Mouse (Mus musculus) ES-Bruce4 (cell line): ENCODE measurements around the gene Tmem151b. TPM values are rescaled to one million over a fixed set of nuclear protein-coding genes. Genes with fewer than 3 reads are reported as not detected.

Experiments used
- H3K27ac ChIP-seq: 2 replicates; pipeline ENCODE4 v1.5.1; 2012; ENCODE audit warnings: low read length, inconsistent platforms; ENCODE audit not compliant: insufficient read depth
- H3K27me3 ChIP-seq: 2 replicates; pipeline ENCODE4 v1.6.1; 2012; ENCODE audit warnings: mild to moderate bottlenecking, low read length, inconsistent platforms; ENCODE audit not compliant: control insufficient read depth, poor library complexity, insufficient read depth, severe bottlenecking
- H3K36me3 ChIP-seq: 2 replicates; pipeline ENCODE4 v1.6.1; 2012; ENCODE audit warnings: inconsistent platforms, mild to moderate bottlenecking, low read length, moderate library complexity; ENCODE audit not compliant: control insufficient read depth, poor library complexity, insufficient read depth, severe bottlenecking
- H3K4me1 ChIP-seq: one replicate; pipeline ENCODE4 v1.8.1; 2011; ENCODE audit warnings: low read length; ENCODE audit not compliant: control insufficient read depth, insufficient read depth
- H3K4me3 ChIP-seq: 2 replicates; pipeline ENCODE4 v1.5.1; 2011; ENCODE audit warnings: low read depth, mild to moderate bottlenecking, low read length
- H3K9ac ChIP-seq: 2 replicates; pipeline ENCODE4 v1.6.1; 2012; ENCODE audit warnings: low read depth, mild to moderate bottlenecking, inconsistent platforms; ENCODE audit not compliant: poor library complexity, severe bottlenecking
- H3K9me3 ChIP-seq: replicated peaks from 2 replicates; pipeline ENCODE4 v1.6.1; 2012; ENCODE audit warnings: mild to moderate bottlenecking, low read length, inconsistent platforms; ENCODE audit not compliant: control insufficient read depth, poor library complexity, insufficient read depth, severe bottlenecking
- CTCF ChIP-seq: IDR thresholded peaks from one replicate; pipeline ENCODE4 v1.8.1; 2011; ENCODE audit warnings: low read depth, low read length
- EP300 ChIP-seq: IDR thresholded peaks from 2 replicates; pipeline ENCODE4 v1.6.1; 2011; ENCODE audit warnings: low read depth, low read length; ENCODE audit not compliant: insufficient read depth
- POLR2A ChIP-seq: IDR thresholded peaks from one replicate; pipeline ENCODE4 v1.8.1; 2011; ENCODE audit warnings: low read length; ENCODE audit not compliant: insufficient read depth
- polyA plus RNA-seq: library from polyadenylated mRNA; stranded (reverse); fragments of >200 nt; gene quantifications from 2 replicates; pipeline ENCODE4 v1.2.4, GENCODE M21; 2011; ENCODE audit warnings: low read depth; ENCODE audit not compliant: missing spikeins, insufficient read depth, insufficient read length

The Tmem151b gene
- polyA plus RNA-seq, 1 experiment, result 1.5 TPM

DNA sequence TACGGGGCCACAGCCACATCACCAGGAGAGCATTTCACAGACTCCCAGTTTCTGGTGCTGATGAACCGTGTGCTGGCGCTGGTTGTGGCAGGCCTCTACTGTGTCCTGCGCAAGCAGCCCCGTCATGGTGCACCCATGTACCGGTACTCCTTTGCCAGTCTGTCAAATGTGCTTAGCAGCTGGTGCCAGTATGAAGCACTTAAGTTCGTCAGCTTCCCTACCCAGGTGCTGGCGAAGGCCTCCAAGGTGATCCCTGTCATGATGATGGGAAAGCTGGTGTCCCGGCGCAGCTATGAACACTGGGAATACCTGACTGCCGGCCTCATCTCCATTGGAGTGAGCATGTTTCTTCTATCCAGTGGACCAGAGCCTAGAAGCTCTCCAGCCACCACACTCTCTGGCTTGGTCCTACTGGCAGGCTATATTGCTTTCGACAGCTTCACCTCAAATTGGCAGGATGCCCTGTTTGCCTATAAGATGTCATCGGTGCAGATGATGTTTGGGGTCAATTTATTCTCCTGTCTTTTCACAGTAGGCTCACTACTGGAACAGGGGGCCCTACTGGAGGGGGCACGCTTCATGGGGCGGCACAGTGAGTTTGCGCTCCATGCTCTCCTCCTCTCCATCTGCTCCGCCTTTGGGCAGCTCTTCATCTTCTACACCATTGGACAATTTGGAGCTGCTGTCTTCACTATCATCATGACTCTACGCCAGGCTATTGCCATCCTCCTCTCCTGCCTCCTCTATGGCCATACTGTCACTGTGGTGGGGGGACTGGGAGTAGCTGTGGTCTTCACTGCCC, 17.1 kb upstream of the Tmem151b start:
- Histone ChIP-seq H3K9me3 (no peaks in the 10 kb centered on the region), H3K27ac (no peak overlapping the region), H3K4me1 (no peaks in the 10 kb centered on the region), H3K9ac (no peak overlapping the region), H3K27me3 (no peaks in the 10 kb centered on the region), H3K36me3 (peaks cover 55% of the 10 kb centered on the region), H3K4me3 (no peak overlapping the region)
- TF ChIP-seq CTCF (no peak), EP300 (no peak), POLR2A (no peak)

DNA sequence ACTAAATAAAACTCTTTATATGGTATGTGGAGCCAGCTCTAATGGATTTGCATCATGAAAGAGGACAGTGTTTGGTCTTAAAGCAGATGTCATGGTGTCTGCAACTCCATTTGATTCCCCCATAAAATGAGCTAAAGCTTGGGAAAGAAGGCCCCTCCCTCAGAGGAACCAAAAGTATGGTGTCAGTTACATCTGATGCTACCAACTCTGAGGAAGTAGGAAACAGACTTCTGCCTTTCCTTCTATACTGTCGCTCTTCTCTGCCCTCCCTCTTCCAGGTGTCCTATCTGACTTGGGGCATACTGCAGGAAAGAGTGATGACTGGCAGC, 16.5 kb upstream of the Tmem151b start:
- peaks cover 49% of the 10 kb centered on the region for H3K36me3 ChIP-seq
- TF ChIP-seq POLR2A, result no peak
- TF ChIP-seq EP300, result no peak
- TF ChIP-seq CTCF, result no peak
- H3K27ac ChIP-seq, result no peak overlapping the region
- H3K4me3 ChIP-seq, result no peak overlapping the region
- no peaks in the 10 kb centered on the region for H3K27me3 ChIP-seq
- no peaks in the 10 kb centered on the region for H3K4me1 ChIP-seq
- no peak overlapping the region for H3K9ac ChIP-seq
- no peaks in the 10 kb centered on the region for H3K9me3 ChIP-seq

DNA sequence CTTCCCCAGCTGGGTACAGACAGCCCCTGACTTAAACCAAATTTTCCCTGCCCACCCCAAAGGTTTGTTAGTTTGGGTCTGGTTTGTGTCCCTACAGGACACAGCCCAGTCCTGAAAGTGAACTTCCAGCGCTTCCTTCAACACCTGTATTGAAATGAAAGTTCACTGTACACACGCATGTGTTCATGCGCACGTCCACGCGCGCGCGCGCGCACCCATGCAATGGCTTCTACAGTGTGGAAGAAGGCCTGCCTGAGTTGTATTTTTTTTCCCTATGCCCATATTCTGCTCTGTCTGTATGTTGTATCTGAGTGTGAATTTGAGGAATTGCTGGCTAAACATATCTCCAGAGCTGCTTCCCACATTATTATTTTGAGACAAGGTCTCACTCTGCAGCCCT, 15.6 kb upstream of the Tmem151b start:
- H3K27ac ChIP-seq, result no peak overlapping the region
- H3K4me1 ChIP-seq, result no peaks in the 10 kb centered on the region

DNA sequence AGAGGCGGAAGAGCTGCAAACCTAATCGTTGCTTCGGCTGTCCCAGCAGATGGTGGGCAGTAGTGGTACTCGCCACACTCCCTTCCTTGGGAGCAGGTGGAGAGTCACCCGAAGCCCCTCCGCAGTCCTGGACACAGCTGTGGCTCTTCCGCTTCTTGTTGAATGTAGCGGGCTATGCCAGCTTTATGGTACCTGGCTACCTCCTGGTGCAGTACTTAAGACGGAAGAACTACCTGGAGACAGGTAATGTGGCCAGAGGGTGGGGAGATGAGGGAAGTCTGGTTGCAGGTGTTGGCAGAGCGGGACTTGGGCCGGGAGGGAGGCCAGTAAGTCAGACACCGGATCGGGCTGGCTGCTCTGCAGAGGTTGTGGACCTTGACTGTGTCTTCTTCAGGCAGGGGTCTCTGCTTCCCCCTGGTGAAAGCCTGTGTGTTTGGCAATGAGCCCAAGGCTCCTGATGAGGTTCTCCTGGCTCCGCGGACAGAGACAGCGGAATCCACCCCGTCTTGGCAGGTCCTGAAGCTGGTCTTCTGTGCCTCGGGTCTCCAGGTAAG, 15.1 kb upstream of the Tmem151b start:
- Histone ChIP-seq H3K27ac (no peak overlapping the region), H3K36me3 (peaks cover 35% of the 10 kb centered on the region), H3K9ac (peak overlapping the region; percentile 86), H3K4me1 (no peaks in the 10 kb centered on the region), H3K4me3 (peak overlapping the region; percentile 85), H3K27me3 (no peaks in the 10 kb centered on the region), H3K9me3 (no peaks in the 10 kb centered on the region)
- TF ChIP-seq CTCF, result no peak
- TF ChIP-seq EP300, result no peak
- TF ChIP-seq POLR2A, result no peak

More for the DNA sequence above, 15.6 kb upstream of the Tmem151b start:
- TF ChIP-seq CTCF (no peak), POLR2A (no peak), EP300 (no peak)
- Histone ChIP-seq H3K27me3 (no peaks in the 10 kb centered on the region), H3K9ac (peak overlapping the region; percentile 86), H3K4me3 (peak overlapping the region; percentile 85), H3K9me3 (no peaks in the 10 kb centered on the region), H3K36me3 (peaks cover 40% of the 10 kb centered on the region)

DNA sequence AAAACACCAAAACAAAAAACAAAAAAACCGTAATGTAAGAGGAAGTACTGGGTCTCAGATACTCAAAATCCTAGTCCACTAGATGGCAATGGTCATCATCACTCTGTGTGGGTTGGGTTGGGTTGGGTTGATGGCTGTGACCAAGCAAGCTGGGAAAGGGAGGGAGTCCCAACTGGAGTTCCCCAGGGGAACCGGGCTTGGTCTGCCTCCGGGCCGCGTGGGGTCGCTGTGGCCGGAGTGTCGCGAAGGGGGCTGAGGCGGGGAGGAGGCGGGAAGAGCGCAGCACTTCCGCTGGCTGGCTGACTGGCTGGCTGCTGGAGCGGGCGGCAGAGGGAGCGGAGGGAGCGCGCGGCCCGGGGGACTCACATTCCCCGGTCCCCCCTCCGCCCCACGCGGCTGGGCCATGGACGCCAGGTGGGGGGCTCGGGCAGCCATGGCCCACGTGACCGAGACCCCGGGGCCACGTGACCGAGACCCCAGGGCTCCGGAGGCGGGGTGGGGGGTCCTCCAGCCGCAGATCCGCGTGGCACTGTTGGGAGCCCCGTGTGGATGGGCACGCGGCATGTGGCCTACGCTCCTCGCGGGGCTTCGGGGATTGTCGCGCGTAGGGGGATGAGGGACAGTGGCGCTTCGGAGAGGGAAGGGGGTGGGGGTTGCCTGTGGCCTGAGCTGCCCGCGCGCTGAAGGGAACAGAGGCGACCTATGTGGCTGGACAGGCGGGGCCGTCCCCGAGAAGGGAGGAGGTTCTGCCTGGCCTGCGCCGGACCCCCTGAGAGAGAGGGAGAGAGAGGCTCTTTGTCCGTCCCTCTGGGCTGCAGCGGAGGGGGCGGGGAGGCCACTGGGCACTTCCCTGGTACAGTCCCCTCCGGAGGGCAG, 14.4 kb upstream of the Tmem151b start, which contains the start of gene Slc35b2:
Gene Slc35b2, plus strand, starts transcription at position 220 of the 876 bp plus-strand sequence.
- TF ChIP-seq EP300, result peak; percentile 60; the same call in 1 of the 2 replicates
- peak; percentile 32 for TF ChIP-seq POLR2A
- peak; percentile 85 for TF ChIP-seq CTCF
- H3K27ac ChIP-seq, result no peak within 1 kb of the TSS
- H3K4me1 ChIP-seq, result no peaks in the 10 kb centered on the region
- no peaks in the 10 kb centered on the region for H3K9me3 ChIP-seq
- H3K27me3 ChIP-seq, result no peaks in the 10 kb centered on the region
- H3K9ac ChIP-seq, result peak within 1 kb of the TSS; percentile 86
- peak within 1 kb of the TSS; percentile 85 for H3K4me3 ChIP-seq
- peaks cover 28% of the 10 kb centered on the region for H3K36me3 ChIP-seq
